Mouse (Mus musculus) brain, embryonic 14.5 days (tissue): ENCODE measurements around the gene Fyttd1.

Experiments
- CTCF ChIP-seq: fragments of 200-500 bp; IDR thresholded peaks from 2 replicates; pipeline ENCODE4 v1.5.1; 2012; ENCODE audit warnings: inconsistent platforms, mild to moderate bottlenecking, moderate library complexity, borderline replicate concordance; ENCODE audit not compliant: insufficient read depth, insufficient read length; ENCODE audit errors: extremely low read depth
- POLR2A ChIP-seq: fragments of 200-500 bp; IDR thresholded peaks from 2 replicates; pipeline ENCODE4 v1.6.1; 2012; ENCODE audit warnings: mild to moderate bottlenecking, inconsistent platforms, borderline replicate concordance; ENCODE audit not compliant: poor library complexity, insufficient read depth, insufficient read length, severe bottlenecking; ENCODE audit errors: extremely low read depth

DNA sequence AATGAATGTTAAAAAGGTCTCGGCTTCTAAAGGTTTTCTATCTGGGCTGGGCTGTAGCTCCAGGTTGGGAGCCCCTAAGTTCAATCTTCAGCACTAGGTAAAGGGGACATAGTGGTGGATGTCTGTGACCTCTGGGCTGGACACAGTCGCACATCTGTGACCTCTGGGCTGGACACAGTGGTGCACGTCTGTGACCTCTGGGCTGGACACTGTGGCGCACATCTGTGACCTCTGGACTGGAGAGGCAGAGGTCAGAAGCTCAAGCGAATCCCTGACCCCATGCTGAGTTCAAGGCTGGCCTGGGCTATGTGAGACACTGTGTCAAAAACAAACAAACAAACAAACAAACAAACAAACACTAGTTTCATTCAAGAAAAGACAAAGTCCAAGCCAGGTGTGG, 7.1 kb upstream of the Fyttd1 start:
- TF ChIP-seq CTCF (no peak), POLR2A (no peak)
